Mouse (Mus musculus) liver, postnatal 0 days (tissue): ENCODE measurements around the gene Nedd9. TPM values are rescaled to one million over a fixed set of nuclear protein-coding genes. Genes with fewer than 3 reads are reported as not detected.

Source experiments
- ATAC-seq: fragments of 200-750 bp; cut with Nextera tagmentation; 2 replicates; pipeline ENCODE4 v1.8.0; 2017; ENCODE audit warnings: mild to moderate bottlenecking, moderate library complexity
- DNase-seq: peaks from one replicate; pipeline ENCODE4 v3.0.0-alpha.2; 2016
- H3K27ac ChIP-seq: fragments of 300-500 bp; sonication (generic); 2 replicates; pipeline ENCODE4 v1.5.1; 2014; ENCODE audit warnings: antibody characterized with exemption, moderate library complexity, mild to moderate bottlenecking, low read depth
- H3K27me3 ChIP-seq: fragments of 300-500 bp; sonication (generic); 2 replicates; pipeline ENCODE4 v1.6.1; 2014; ENCODE audit warnings: low read length, control low read depth, mixed read lengths; ENCODE audit not compliant: insufficient read depth
- H3K36me3 ChIP-seq: fragments of 300-500 bp; sonication (generic); replicated peaks from 2 replicates; pipeline ENCODE4 v1.6.1; 2014; ENCODE audit warnings: mild to moderate bottlenecking, control low read depth, low read length, moderate library complexity, mixed read lengths; ENCODE audit not compliant: insufficient read depth
- H3K4me1 ChIP-seq: fragments of 300-500 bp; sonication (generic); 2 replicates; pipeline ENCODE4 v1.6.1; 2014; ENCODE audit warnings: antibody characterized with exemption, mild to moderate bottlenecking, control low read depth; ENCODE audit not compliant: insufficient read depth
- H3K4me2 ChIP-seq: fragments of 300-500 bp; sonication (generic); 2 replicates; pipeline ENCODE4 v1.6.1; 2014; ENCODE audit warnings: low read depth, mild to moderate bottlenecking, low read length, moderate library complexity, mixed read lengths
- H3K4me3 ChIP-seq: fragments of 300-500 bp; sonication (generic); 2 replicates; pipeline ENCODE4 v1.5.1; 2014; ENCODE audit warnings: low read depth, low read length
- H3K9ac ChIP-seq: fragments of 300-500 bp; sonication (generic); replicated peaks from 2 replicates; pipeline ENCODE4 v1.6.1; 2014; ENCODE audit warnings: mild to moderate bottlenecking, moderate library complexity
- H3K9me3 ChIP-seq: fragments of 300-500 bp; sonication (generic); 2 replicates; pipeline ENCODE4 v1.6.1; 2016; ENCODE audit warnings: mild to moderate bottlenecking, control low read depth, low read length, mixed read lengths
- CTCF ChIP-seq: sonication (generic); IDR thresholded peaks from 2 replicates; pipeline ENCODE4 v1.5.1; 2016; ENCODE audit warnings: antibody characterized with exemption, low read depth
- EP300 ChIP-seq: IDR thresholded peaks from 2 replicates; pipeline ENCODE4 v1.6.1; 2016; ENCODE audit warnings: antibody characterized with exemption, low read depth, mild to moderate bottlenecking
- WGBS: fragments of 180-500 bp; shearing (Covaris S2); extraction: QIAGEN DNeasy Blood & Tissue Kit; methylation state at CpG from one replicate; pipeline ENCODE4 v1.1.7; 2014; ENCODE audit not compliant: insufficient replicate concordance; 5-methylcytosine and 5-hydroxymethylcytosine counted together
- polyA plus RNA-seq: library from polyadenylated mRNA; unstranded; fragments of >200 nt; fragmentation: Nextera tagmentation; extraction: Ambion mirVana; gene quantifications from 2 replicates; pipeline ENCODE4 v1.2.1, GENCODE M21; 2015

Gene Nedd9
- polyA plus RNA-seq, 1 experiment from 2014 or later: 6.9 TPM

GRCm38 (mm10) chr13:41298533-41298932 lies 188.6 kb downstream of the Nedd9 start:
- no peaks in the 10 kb centered on the region for H3K27me3 ChIP-seq
- H3K4me1 ChIP-seq: no peaks in the 10 kb centered on the region
- H3K4me3 ChIP-seq: no peak overlapping the region
- no peak for DNase-seq
- H3K9ac ChIP-seq: no peak overlapping the region
- no peak for TF ChIP-seq EP300
- no peak overlapping the region for H3K4me2 ChIP-seq
- no peaks in the 10 kb centered on the region for H3K36me3 ChIP-seq
- H3K27ac ChIP-seq: no peak overlapping the region
- no peak for ATAC-seq
- no peaks in the 10 kb centered on the region for H3K9me3 ChIP-seq
- 22% methylated on average over 2 of the region's 2 CpGs for WGBS

GRCm38 (mm10) chr13:41296396-41296795 lies 190.8 kb downstream of the Nedd9 start:
- WGBS: 75% methylated on average over 10 of the region's 10 CpGs
- Histone ChIP-seq H3K4me1 (no peaks in the 10 kb centered on the region), H3K27me3 (no peaks in the 10 kb centered on the region), H3K9ac (no peak overlapping the region), H3K9me3 (peaks cover 1% of the 10 kb centered on the region; the same call in 1 of the 2 replicates), H3K27ac (no peak overlapping the region), H3K4me2 (no peak overlapping the region), H3K4me3 (no peak overlapping the region), H3K36me3 (no peaks in the 10 kb centered on the region)
- ATAC-seq (no peak), DNase-seq (no peak)
- TF ChIP-seq EP300 (no peak), CTCF (no peak)

GRCm38 (mm10) chr13:41295886-41296285 lies 191.3 kb downstream of the Nedd9 start:
- no peak overlapping the region for H3K4me3 ChIP-seq
- DNase-seq: no peak
- no peak overlapping the region for H3K4me2 ChIP-seq
- ATAC-seq: no peak
- no peaks in the 10 kb centered on the region for H3K36me3 ChIP-seq
- H3K27ac ChIP-seq: no peak overlapping the region
- 60% methylated on average over 6 of the region's 6 CpGs for WGBS
- H3K27me3 ChIP-seq: no peaks in the 10 kb centered on the region
- H3K4me1 ChIP-seq: no peaks in the 10 kb centered on the region
- no peak overlapping the region for H3K9ac ChIP-seq
- H3K9me3 ChIP-seq: peaks cover 3% of the 10 kb centered on the region; the same call in 1 of the 2 replicates
- TF ChIP-seq CTCF (no peak), EP300 (no peak)

GRCm38 (mm10) chr13:41293595-41293994 lies 193.6 kb downstream of the Nedd9 start:
- Histone ChIP-seq H3K4me1 (no peaks in the 10 kb centered on the region), H3K36me3 (no peaks in the 10 kb centered on the region), H3K4me2 (no peak overlapping the region), H3K27ac (no peak overlapping the region), H3K9ac (no peak overlapping the region), H3K27me3 (no peaks in the 10 kb centered on the region), H3K4me3 (no peak overlapping the region), H3K9me3 (peaks cover 3% of the 10 kb centered on the region; the same call in 1 of the 2 replicates)
- TF ChIP-seq EP300 (no peak), CTCF (no peak)
- ATAC-seq (no peak), DNase-seq (no peak)
- 63% methylated on average over 5 of the region's 5 CpGs for WGBS

- no peak for TF ChIP-seq EP300
- TF ChIP-seq CTCF: no peak
These were observed 195.6 kb downstream of the Nedd9 start for GRCm38 (mm10) chr13:41291466-41291974.

GRCm38 (mm10) chr13:41286285-41286684 lies 200.9 kb downstream of the Nedd9 start:
- Histone ChIP-seq H3K9ac (no peak overlapping the region), H3K36me3 (no peaks in the 10 kb centered on the region), H3K27me3 (no peaks in the 10 kb centered on the region), H3K9me3 (peaks cover under 1% of the 10 kb centered on the region; the same call in 1 of the 2 replicates), H3K4me2 (no peak overlapping the region), H3K27ac (no peak overlapping the region), H3K4me1 (no peaks in the 10 kb centered on the region), H3K4me3 (no peak overlapping the region)
- no peak for TF ChIP-seq CTCF
- TF ChIP-seq EP300: no peak
- DNase-seq (no peak), ATAC-seq (no peak)
- WGBS: 65% methylated on average over 3 of the region's 3 CpGs

More at GRCm38 (mm10) chr13:41291466-41291974, 195.6 kb downstream of the Nedd9 start:
- no peaks in the 10 kb centered on the region for H3K27me3 ChIP-seq
- no peak overlapping the region for H3K27ac ChIP-seq
- DNase-seq (no peak), ATAC-seq (no peak)
- H3K4me1 ChIP-seq: no peaks in the 10 kb centered on the region
- WGBS: 72% methylated on average over 4 of the region's 4 CpGs
- no peak overlapping the region for H3K4me3 ChIP-seq
- H3K4me2 ChIP-seq: no peak overlapping the region
- H3K36me3 ChIP-seq: no peaks in the 10 kb centered on the region
- H3K9me3 ChIP-seq: peaks cover 3% of the 10 kb centered on the region; the same call in 1 of the 2 replicates
- H3K9ac ChIP-seq: no peak overlapping the region
